Mouse (Mus musculus) thymus, adult 2 months (tissue): ENCODE measurements around the gene Cstad. TPM values are rescaled to one million over a fixed set of nuclear protein-coding genes. Genes with fewer than 3 reads are reported as not detected.

Experiments used
- DNase-seq: peaks from one replicate; pipeline ENCODE4 v3.0.0; 2021
- H3K27ac ChIP-seq: fragments of 200-500 bp; 2 replicates; pipeline ENCODE4 v1.5.1; 2012; ENCODE audit warnings: low read length, control low read depth; ENCODE audit not compliant: control insufficient read depth, insufficient read depth
- H3K27me3 ChIP-seq: fragments of 200-500 bp; 2 replicates; pipeline ENCODE4 v1.6.1; 2012; ENCODE audit warnings: mild to moderate bottlenecking, low read length, moderate library complexity, mixed read lengths; ENCODE audit not compliant: control insufficient read depth, insufficient read depth
- H3K36me3 ChIP-seq: fragments of 200-500 bp; 2 replicates; pipeline ENCODE4 v1.6.1; 2012; ENCODE audit warnings: mild to moderate bottlenecking, low read length, moderate library complexity; ENCODE audit not compliant: control insufficient read depth, insufficient read depth
- H3K4me1 ChIP-seq: fragments of 200-500 bp; replicated peaks from 2 replicates; pipeline ENCODE4 v1.6.1; 2012; ENCODE audit warnings: low read length; ENCODE audit not compliant: control insufficient read depth, insufficient read depth
- H3K4me3 ChIP-seq: fragments of 200-500 bp; 2 replicates; pipeline ENCODE4 v1.5.1; 2012; ENCODE audit warnings: mild to moderate bottlenecking, low read length, control low read depth, moderate library complexity; ENCODE audit not compliant: control insufficient read depth, insufficient read depth
- CTCF ChIP-seq: fragments of 200-500 bp; IDR thresholded peaks from 2 replicates; pipeline ENCODE4 v1.5.1; 2012; ENCODE audit warnings: mild to moderate bottlenecking, control low read depth, low read length, moderate library complexity, borderline replicate concordance; ENCODE audit not compliant: control insufficient read depth, poor library complexity, insufficient read depth; ENCODE audit errors: extremely low read depth
- POLR2A ChIP-seq: fragments of 200-500 bp; IDR thresholded peaks from 2 replicates; pipeline ENCODE4 v1.6.1; 2012; ENCODE audit warnings: mild to moderate bottlenecking, low read length, control low read depth, moderate library complexity; ENCODE audit not compliant: control insufficient read depth, poor library complexity, insufficient read depth; ENCODE audit errors: extremely low read depth
- WGBS: fragments of 180-500 bp; shearing (Covaris S2); methylation state at CpG from one replicate; pipeline ENCODE4 v1.1.7; 2018; 5-methylcytosine and 5-hydroxymethylcytosine counted together
- polyA plus RNA-seq: library from polyadenylated mRNA; depleted of rRNA; stranded (reverse); fragments of >200 nt; gene quantifications from 2 replicates; pipeline ENCODE4 v1.2.3, GENCODE M21; 2012

The Cstad gene
- polyA plus RNA-seq, 1 experiment, result 2.9 TPM

GRCm38 (mm10) chr2:30555257-30555656 is 39.6 kb upstream of the Cstad start:
- Histone ChIP-seq H3K36me3 (no peaks in the 10 kb centered on the region), H3K27me3 (no peaks in the 10 kb centered on the region; the same call in 1 of the 2 replicates), H3K27ac (no peak overlapping the region), H3K4me3 (no peak overlapping the region), H3K4me1 (peaks cover 6% of the 10 kb centered on the region; the same call in 1 of the 2 replicates)
- DNase-seq, result no peak
- TF ChIP-seq POLR2A (no peak), CTCF (no peak)
- WGBS, result over 99% methylated on average over 9 of the region's 9 CpGs

- H3K4me3 ChIP-seq, result no peak overlapping the region
- peaks cover 2% of the 10 kb centered on the region; the same call in 1 of the 2 replicates for H3K4me1 ChIP-seq
- DNase-seq, result no peak
- TF ChIP-seq CTCF, result no peak
- no peak for TF ChIP-seq POLR2A
- H3K36me3 ChIP-seq, result no peaks in the 10 kb centered on the region
- no peaks in the 10 kb centered on the region; the same call in 1 of the 2 replicates for H3K27me3 ChIP-seq
- WGBS, result 89% methylated on average over 5 of the region's 5 CpGs
- no peak overlapping the region for H3K27ac ChIP-seq
Observed at GRCm38 (mm10) chr2:30556495-30556894, 38.3 kb upstream of the Cstad start.

GRCm38 (mm10) chr2:30559552-30559951 is 35.3 kb upstream of the Cstad start:
- Histone ChIP-seq H3K27me3 (no peaks in the 10 kb centered on the region; the same call in 1 of the 2 replicates), H3K36me3 (no peaks in the 10 kb centered on the region), H3K4me3 (no peak overlapping the region), H3K4me1 (no peaks in the 10 kb centered on the region), H3K27ac (no peak overlapping the region)
- DNase-seq, result no peak
- TF ChIP-seq POLR2A (no peak), CTCF (no peak)
- 96% methylated on average over 1 of the region's 1 CpGs for WGBS

- H3K4me1 ChIP-seq, result no peaks in the 10 kb centered on the region
- WGBS, result 93% methylated on average over 3 of the region's 3 CpGs
- H3K27ac ChIP-seq, result no peak overlapping the region
- no peak overlapping the region for H3K4me3 ChIP-seq
- no peaks in the 10 kb centered on the region for H3K27me3 ChIP-seq
- TF ChIP-seq CTCF (no peak), POLR2A (no peak)
- no peak for DNase-seq
- H3K36me3 ChIP-seq, result no peaks in the 10 kb centered on the region
Observed at GRCm38 (mm10) chr2:30562553-30562952, 32.3 kb upstream of the Cstad start.

- peaks cover 3% of the 10 kb centered on the region; the same call in 1 of the 2 replicates for H3K4me1 ChIP-seq
- H3K36me3 ChIP-seq, result no peaks in the 10 kb centered on the region
- H3K27ac ChIP-seq, result no peak overlapping the region
- no peaks in the 10 kb centered on the region for H3K27me3 ChIP-seq
- TF ChIP-seq POLR2A, result no peak
- no peak for TF ChIP-seq CTCF
- WGBS, result 60% methylated on average over 4 of the region's 4 CpGs
- no peak for DNase-seq
- no peak overlapping the region for H3K4me3 ChIP-seq
Observed at GRCm38 (mm10) chr2:30571647-30572046, 23.2 kb upstream of the Cstad start.

- Histone ChIP-seq H3K36me3 (no peaks in the 10 kb centered on the region), H3K4me3 (no peak overlapping the region), H3K27me3 (no peaks in the 10 kb centered on the region), H3K27ac (no peak overlapping the region), H3K4me1 (peaks cover 3% of the 10 kb centered on the region; the same call in 1 of the 2 replicates)
- no peak for TF ChIP-seq CTCF
- TF ChIP-seq POLR2A, result no peak
- no peak for DNase-seq
- WGBS, result 96% methylated on average over 4 of the region's 4 CpGs
Observed at GRCm38 (mm10) chr2:30573522-30573921, 21.3 kb upstream of the Cstad start.

- no peaks in the 10 kb centered on the region for H3K27me3 ChIP-seq
- no peaks in the 10 kb centered on the region for H3K36me3 ChIP-seq
- TF ChIP-seq POLR2A (no peak), CTCF (no peak)
- no peak for DNase-seq
- H3K4me1 ChIP-seq, result no peaks in the 10 kb centered on the region
- WGBS, result 96% methylated on average over 9 of the region's 9 CpGs
- H3K4me3 ChIP-seq, result no peak overlapping the region
- H3K27ac ChIP-seq, result no peak overlapping the region
Observed at GRCm38 (mm10) chr2:30577010-30577409, 17.8 kb upstream of the Cstad start.
